Mouse (Mus musculus): Measurements from ENCODE around the gene Mvb12b.

Mvb12b gene

GRCm38 (mm10) chr2:33886386-33887327 is 1.1 kb downstream of the Mvb12b start:
- 2% methylated on average over 50 of the region's 51 CpGs for WGBS

GRCm38 (mm10) chr2:33885264-33885651 is 2.5 kb downstream of the Mvb12b start:
- 70% methylated on average over 3 of the region's 3 CpGs for WGBS

- 26% methylated on average over 7 of the region's 7 CpGs for WGBS
Measured at GRCm38 (mm10) chr2:33884623-33885263, 3.0 kb downstream of the Mvb12b start.

- WGBS: 93% methylated on average over 2 of the region's 2 CpGs
Measured at GRCm38 (mm10) chr2:33879223-33879622, 8.5 kb downstream of the Mvb12b start.

- WGBS: 47% methylated on average over 11 of the region's 11 CpGs
Measured at GRCm38 (mm10) chr2:33878437-33878836, 9.3 kb downstream of the Mvb12b start.

GRCm38 (mm10) chr2:33877663-33878360 is 9.9 kb downstream of the Mvb12b start:
- 88% methylated on average over 6 of the region's 6 CpGs for WGBS

GRCm38 (mm10) chr2:33876529-33877290 is 11.0 kb downstream of the Mvb12b start:
- 24% methylated on average over 25 of the region's 25 CpGs for WGBS

GRCm38 (mm10) chr2:33875594-33875993 is 12.2 kb downstream of the Mvb12b start:
- 79% methylated on average over 12 of the region's 12 CpGs for WGBS

- 89% methylated on average over 10 of the region's 10 CpGs for WGBS
Measured at GRCm38 (mm10) chr2:33874856-33875576, 12.7 kb downstream of the Mvb12b start.

GRCm38 (mm10) chr2:33874367-33874766 is 13.4 kb downstream of the Mvb12b start:
- WGBS: 80% methylated on average over 5 of the region's 5 CpGs

- 81% methylated on average over 8 of the region's 8 CpGs for WGBS
Measured at GRCm38 (mm10) chr2:33873501-33873900, 14.2 kb downstream of the Mvb12b start.

GRCm38 (mm10) chr2:33872841-33873271 is 14.9 kb downstream of the Mvb12b start:
- WGBS: 67% methylated on average over 8 of the region's 8 CpGs

GRCm38 (mm10) chr2:33871181-33871520 is 16.6 kb downstream of the Mvb12b start:
- 89% methylated on average over 4 of the region's 4 CpGs for WGBS

GRCm38 (mm10) chr2:33870369-33871180 is 17.2 kb downstream of the Mvb12b start:
- 74% methylated on average over 17 of the region's 17 CpGs for WGBS

GRCm38 (mm10) chr2:33869689-33870343 is 17.9 kb downstream of the Mvb12b start:
- WGBS: 69% methylated on average over 10 of the region's 10 CpGs

GRCm38 (mm10) chr2:33868996-33869688 is 18.6 kb downstream of the Mvb12b start:
- 62% methylated on average over 5 of the region's 5 CpGs for WGBS

GRCm38 (mm10) chr2:33868322-33868721 is 19.4 kb downstream of the Mvb12b start:
- WGBS: 85% methylated on average over 4 of the region's 4 CpGs

GRCm38 (mm10) chr2:33856746-33857145 is 31.0 kb downstream of the Mvb12b start:
- WGBS: 63% methylated on average over 2 of the region's 2 CpGs

Measured in cerebral cortex, adult 2 months (tissue).